12 mouse cellular contexts compared by ENCODE assay signal in the genomic region with DNA sequence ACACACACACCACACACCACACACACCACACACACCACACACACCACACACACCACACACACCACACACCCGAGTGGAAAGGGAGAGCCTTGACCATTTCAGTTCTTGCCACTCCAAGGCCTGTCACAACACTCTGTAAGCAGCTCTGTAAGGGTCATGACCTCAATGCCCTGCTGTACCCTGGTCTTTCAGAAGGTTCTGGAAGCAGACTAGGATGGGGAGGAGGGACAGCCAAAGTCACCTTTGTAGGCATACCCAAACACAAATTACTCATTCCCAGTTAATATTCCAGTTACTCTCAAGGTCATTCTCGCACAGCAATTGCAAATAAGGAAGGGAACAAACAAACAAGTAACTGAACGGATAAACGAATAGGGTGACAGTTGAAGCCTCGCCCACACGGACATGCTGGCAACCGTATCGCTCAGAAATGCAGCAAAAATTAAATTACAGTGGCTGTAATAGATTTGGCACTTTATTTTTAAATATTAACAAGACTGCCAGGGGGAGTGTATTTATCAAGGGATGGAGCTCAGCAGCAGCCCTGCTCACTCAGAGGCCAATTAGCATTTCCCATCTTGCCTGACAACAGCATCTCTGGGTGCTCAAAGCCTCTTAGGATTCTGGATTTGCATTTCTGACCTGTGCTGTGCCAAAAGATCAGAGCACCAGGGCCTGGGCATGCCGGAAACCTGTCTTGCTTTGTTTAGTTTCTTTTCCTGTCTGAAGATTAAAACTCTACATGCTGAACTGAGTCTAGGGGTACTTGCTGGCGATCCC. TPM values are rescaled to one million over a fixed set of nuclear protein-coding genes. Genes with fewer than 3 reads are reported as not detected.
DNase-seq lines count a peak whose midpoint lies in the region; ATAC-seq lines count a peak whose summit lies in the region.
"Had no signal": no experiment of that assay in that cellular context is flagged by ENCODE, and none has a peak within 500 bp of the region (broad histone marks: within the 10 kb centered on the region; RNA-seq: fewer than 3 reads in every experiment).

No protein-coding gene starts in this region.

- intact Hi-C loops in heart, postnatal 14 days (cut with DNase I) = no loop called here

- no peak for ATAC-seq in heart, embryonic 15.5 days (replicated peaks; ENCODE audit: insufficient number of reproducible peaks, insufficient read depth, low FRiP score, low read depth)
- no peak for ATAC-seq in kidney, embryonic 16.5 days (ENCODE audit: low FRiP score, low TSS enrichment)
- ATAC-seq in neural tube, embryonic 14.5 days (ENCODE audit: low read depth) = no peak
- ATAC-seq: lung, postnatal 0 days had no signal

- no peak overlapping the region for H3K9ac ChIP-seq in heart, embryonic 15.5 days
- no peak overlapping the region for H3K9ac ChIP-seq in kidney, embryonic 16.5 days (replicated peaks; ENCODE audit: low read length)
- no peak overlapping the region for H3K9ac ChIP-seq in neural tube, embryonic 14.5 days (replicated peaks; ENCODE audit: low read depth, low read length)
- H3K9ac ChIP-seq: liver, embryonic 13.5 days had no signal

- H3K4me2 ChIP-seq in heart, embryonic 15.5 days = no peak overlapping the region
- no peak overlapping the region for H3K4me2 ChIP-seq in kidney, embryonic 16.5 days (replicated peaks; ENCODE audit: low read depth, low read length)
- H3K4me2 ChIP-seq in neural tube, embryonic 14.5 days (ENCODE audit: low read depth, low read length) = no peak overlapping the region
- H3K4me2 ChIP-seq: liver, embryonic 13.5 days had no signal

- H3K9me3 ChIP-seq in heart, embryonic 15.5 days (replicated peaks) = no peaks in the 10 kb centered on the region
- H3K9me3 ChIP-seq in kidney, embryonic 16.5 days (ENCODE audit: low read length) = no peaks in the 10 kb centered on the region
- H3K9me3 ChIP-seq in neural tube, embryonic 14.5 days (ENCODE audit: control insufficient read depth, low read length) = no peaks in the 10 kb centered on the region
- H3K9me3 ChIP-seq: liver, embryonic 13.5 days had no signal

- H3K4me3 ChIP-seq in heart, embryonic 15.5 days = no peak overlapping the region
- no peak overlapping the region for H3K4me3 ChIP-seq in kidney, embryonic 16.5 days (ENCODE audit: low read length)
- no peak overlapping the region for H3K4me3 ChIP-seq in neural tube, embryonic 14.5 days (ENCODE audit: low read depth, low read length)
- H3K4me3 ChIP-seq: liver, embryonic 13.5 days had no signal

- 0 out of 2 replicates have a peak overlapping the region, but pooled peaks have one; percentile 21 for H3K27ac ChIP-seq in heart, embryonic 15.5 days
- H3K27ac ChIP-seq in kidney, embryonic 16.5 days (ENCODE audit: low read length) = no peak overlapping the region
- 0 out of 2 replicates have a peak overlapping the region, but pooled peaks have one; percentile 28 for H3K27ac ChIP-seq in neural tube, embryonic 14.5 days (ENCODE audit: low read depth, low read length)
- H3K27ac ChIP-seq: liver, embryonic 13.5 days had no signal

- H3K4me1 ChIP-seq in heart, embryonic 15.5 days (replicated peaks) = peaks cover 24% of the 10 kb centered on the region
- peaks cover 19% of the 10 kb centered on the region for H3K4me1 ChIP-seq in kidney, embryonic 16.5 days (ENCODE audit: insufficient read depth, low read length)
- H3K4me1 ChIP-seq in neural tube, embryonic 14.5 days (ENCODE audit: control insufficient read depth, insufficient read depth, low read length) = peaks cover 7% of the 10 kb centered on the region; the same call in 1 of the 2 replicates

- no peaks in the 10 kb centered on the region for H3K36me3 ChIP-seq in heart, embryonic 15.5 days
- no peaks in the 10 kb centered on the region for H3K36me3 ChIP-seq in kidney, embryonic 16.5 days (ENCODE audit: insufficient read depth, low read length)
- H3K36me3 ChIP-seq in neural tube, embryonic 14.5 days (ENCODE audit: control insufficient read depth, insufficient read depth, low read length) = no peaks in the 10 kb centered on the region
- H3K36me3 ChIP-seq: liver, embryonic 13.5 days had no signal

- H3K27me3 ChIP-seq in heart, embryonic 15.5 days = no peaks in the 10 kb centered on the region
- H3K27me3 ChIP-seq in kidney, embryonic 16.5 days (ENCODE audit: insufficient read depth, low read length) = no peaks in the 10 kb centered on the region
- no peaks in the 10 kb centered on the region for H3K27me3 ChIP-seq in neural tube, embryonic 14.5 days (ENCODE audit: control insufficient read depth, insufficient read depth, low read length)
- H3K27me3 ChIP-seq: liver, embryonic 13.5 days had no signal

- 81% methylated on average over 10 of the region's 10 CpGs for WGBS in heart, embryonic 15.5 days
- 69% methylated on average over 10 of the region's 10 CpGs for WGBS in kidney, embryonic 16.5 days
- 79% methylated on average over 10 of the region's 10 CpGs for whole genome bisulfite sequencing in neural tube, embryonic 14.5 days

- no peak for DNase-seq in heart, postnatal 14 days
- peak; percentile 82 for DNase-seq in kidney, adult 9 months
- DNase-seq in neural tube, embryonic 10.5 days (ENCODE audit: extremely low spot score, low spot score) = no peak
- no peak for DNase-seq in cerebellum, adult 11-12 months
- DNase-seq: cerebellum, adult 11 months; gastrocnemius, postnatal 36 days; liver, embryonic 13.5 days; right cerebral cortex, postnatal 25 days had no signal

RNA-seq across cellular contexts. Expression of a gene that starts 24.6 kb away (rescaled TPM):
- polyA plus RNA-seq in heart, embryonic 15.5 days (2015; fragmentation: Nextera tagmentation; extraction: Ambion mirVana) = 11.7 and 12.7 TPM in 2 replicates
- 10 to 100 TPM; 18.5 to 19.8 TPM for total RNA-seq in heart, postnatal 14 days (2021)
- polyA plus RNA-seq in kidney, embryonic 16.5 days (2015; fragmentation: Nextera tagmentation; extraction: Ambion mirVana) = 8.9 and 9.4 TPM in 2 replicates
- 22.6 and 31.5 TPM in 2 replicates for polyA plus RNA-seq in neural tube, embryonic 14.5 days (2014; fragmentation: Nextera tagmentation; extraction: Ambion mirVana)
